Mouse (Mus musculus) limb, embryonic 15.5 days (tissue): ENCODE data around the gene Hspa1a. TPM values are rescaled to one million over a fixed set of nuclear protein-coding genes. Genes with fewer than 3 reads are reported as not detected.

ENCODE experiments used
- ATAC-seq: fragments of 200-750 bp; cut with Nextera tagmentation; 2 replicates; pipeline ENCODE4 v1.8.0; 2017; ENCODE audit warnings: low read depth, moderate TSS enrichment; ENCODE audit not compliant: insufficient number of reproducible peaks, low FRiP score, low TSS enrichment
- H3K27ac ChIP-seq: fragments of 300-500 bp; sonication (generic); 2 replicates; pipeline ENCODE4 v1.5.1; 2015; ENCODE audit warnings: moderate library complexity, mild to moderate bottlenecking, inconsistent platforms
- H3K27me3 ChIP-seq: fragments of 300-500 bp; sonication (generic); 2 replicates; pipeline ENCODE4 v1.6.1; 2015; ENCODE audit warnings: inconsistent platforms
- H3K36me3 ChIP-seq: fragments of 300-500 bp; sonication (generic); 2 replicates; pipeline ENCODE4 v1.6.1; 2015; ENCODE audit warnings: inconsistent platforms
- H3K4me1 ChIP-seq: fragments of 300-500 bp; sonication (generic); 2 replicates; pipeline ENCODE4 v1.6.1; 2015; ENCODE audit warnings: inconsistent platforms
- H3K4me2 ChIP-seq: fragments of 300-500 bp; sonication (generic); 2 replicates; pipeline ENCODE4 v1.6.1; 2015; ENCODE audit warnings: mild to moderate bottlenecking, inconsistent platforms
- H3K4me3 ChIP-seq: fragments of 300-500 bp; sonication (generic); 2 replicates; pipeline ENCODE4 v1.5.1; 2015; ENCODE audit warnings: mild to moderate bottlenecking, inconsistent platforms
- H3K9ac ChIP-seq: fragments of 300-500 bp; sonication (generic); 2 replicates; pipeline ENCODE4 v1.6.1; 2015; ENCODE audit warnings: inconsistent platforms
- H3K9me3 ChIP-seq: fragments of 300-500 bp; sonication (generic); 2 replicates; pipeline ENCODE4 v1.6.1; 2016; ENCODE audit warnings: inconsistent platforms
- WGBS: fragments of 180-500 bp; shearing (Covaris S2); methylation state at CpG from one replicate; pipeline ENCODE4 v1.1.7; 2015; 5-methylcytosine and 5-hydroxymethylcytosine counted together
- polyA plus RNA-seq: library from polyadenylated mRNA; unstranded; fragments of >200 nt; fragmentation: Nextera tagmentation; extraction: Ambion mirVana; gene quantifications from 2 replicates; pipeline ENCODE4 v1.2.1, GENCODE M21; 2015

Hspa1a gene
- polyA plus RNA-seq, 1 experiment from 2014 or later = 31.7 TPM

- H3K36me3 ChIP-seq = peaks cover 13% of the 10 kb centered on the region
- H3K9ac ChIP-seq = no peak overlapping the region
- H3K4me1 ChIP-seq = peaks cover 15% of the 10 kb centered on the region
- H3K9me3 ChIP-seq = no peaks in the 10 kb centered on the region
- no peaks in the 10 kb centered on the region for H3K27me3 ChIP-seq
- WGBS = 78% methylated on average over 6 of the region's 6 CpGs
- H3K4me3 ChIP-seq = no peak overlapping the region
- H3K4me2 ChIP-seq = no peak overlapping the region
- ATAC-seq = no peak
- no peak overlapping the region for H3K27ac ChIP-seq
These were observed 33.9 kb downstream of the Hspa1a start for GRCm38 (mm10) chr17:34937960-34938505.

GRCm38 (mm10) chr17:34934830-34935229 is 37.1 kb downstream of the Hspa1a start:
- Histone ChIP-seq H3K4me2 (no peak overlapping the region), H3K4me1 (peaks cover 16% of the 10 kb centered on the region), H3K4me3 (no peak overlapping the region), H3K27me3 (no peaks in the 10 kb centered on the region), H3K36me3 (peaks cover 16% of the 10 kb centered on the region), H3K9ac (no peak overlapping the region), H3K9me3 (no peaks in the 10 kb centered on the region), H3K27ac (no peak overlapping the region)
- 50% methylated on average over 8 of the region's 8 CpGs for WGBS
- no peak for ATAC-seq

- WGBS = 68% methylated on average over 24 of the region's 24 CpGs
- Histone ChIP-seq H3K27me3 (no peaks in the 10 kb centered on the region), H3K9ac (no peak overlapping the region), H3K4me1 (peaks cover 16% of the 10 kb centered on the region), H3K4me2 (no peak overlapping the region), H3K4me3 (no peak overlapping the region), H3K27ac (no peak overlapping the region), H3K9me3 (no peaks in the 10 kb centered on the region), H3K36me3 (peaks cover 16% of the 10 kb centered on the region)
- ATAC-seq = no peak
These were observed 37.9 kb downstream of the Hspa1a start for GRCm38 (mm10) chr17:34934031-34934430.

- H3K4me1 ChIP-seq = peaks cover 16% of the 10 kb centered on the region
- peaks cover 16% of the 10 kb centered on the region for H3K36me3 ChIP-seq
- no peak for ATAC-seq
- peak overlapping the region; percentile 54 for H3K4me3 ChIP-seq
- H3K27me3 ChIP-seq = no peaks in the 10 kb centered on the region
- 0 out of 2 replicates have a peak overlapping the region, but pooled peaks have one; percentile 60 for H3K9ac ChIP-seq
- 83% methylated on average over 8 of the region's 8 CpGs for WGBS
- H3K4me2 ChIP-seq = peak overlapping the region; percentile 92
- no peaks in the 10 kb centered on the region for H3K9me3 ChIP-seq
- no peak overlapping the region for H3K27ac ChIP-seq
These were observed 39.7 kb downstream of the Hspa1a start for GRCm38 (mm10) chr17:34932287-34932686.

GRCm38 (mm10) chr17:34931735-34932098 is 40.2 kb downstream of the Hspa1a start:
- Histone ChIP-seq H3K4me1 (peaks cover 16% of the 10 kb centered on the region), H3K27ac (no peak overlapping the region), H3K4me2 (peak overlapping the region; percentile 92), H3K9me3 (no peaks in the 10 kb centered on the region), H3K4me3 (peak overlapping the region; percentile 54), H3K27me3 (no peaks in the 10 kb centered on the region), H3K36me3 (peaks cover 16% of the 10 kb centered on the region), H3K9ac (peak overlapping the region; percentile 60)
- WGBS = 12% methylated on average over 14 of the region's 14 CpGs
- no peak for ATAC-seq

- ATAC-seq = peak; percentile 92
- H3K9ac ChIP-seq = peak within 1 kb of the TSS; percentile 60
- H3K9me3 ChIP-seq = no peaks in the 10 kb centered on the region
- peak within 1 kb of the TSS; percentile 92 for H3K4me2 ChIP-seq
- peak within 1 kb of the TSS; percentile 54 for H3K4me3 ChIP-seq
- H3K27me3 ChIP-seq = no peaks in the 10 kb centered on the region
- peaks cover 16% of the 10 kb centered on the region for H3K4me1 ChIP-seq
- H3K27ac ChIP-seq = no peak within 1 kb of the TSS; the same call in 1 of the 2 replicates
- under 1% methylated on average over 38 of the region's 38 CpGs for WGBS
- peaks cover 16% of the 10 kb centered on the region for H3K36me3 ChIP-seq
These were observed 40.8 kb downstream of the Hspa1a start, which contains the start of gene Neu1 for GRCm38 (mm10) chr17:34931061-34931734. Gene Neu1, plus strand, starts transcription at chr17:34931253.

- no peak overlapping the region for H3K27ac ChIP-seq
- H3K9ac ChIP-seq = no peak overlapping the region
- H3K9me3 ChIP-seq = no peaks in the 10 kb centered on the region
- no peak overlapping the region for H3K4me2 ChIP-seq
- H3K36me3 ChIP-seq = peaks cover 3% of the 10 kb centered on the region; the same call in 1 of the 2 replicates
- H3K27me3 ChIP-seq = no peaks in the 10 kb centered on the region
- WGBS = 67% methylated on average over 4 of the region's 4 CpGs
- H3K4me1 ChIP-seq = peaks cover 8% of the 10 kb centered on the region
- no peak overlapping the region for H3K4me3 ChIP-seq
- no peak for ATAC-seq
These were observed 43.1 kb downstream of the Hspa1a start for GRCm38 (mm10) chr17:34928841-34929240.

- H3K36me3 ChIP-seq = no peaks in the 10 kb centered on the region
- H3K9ac ChIP-seq = no peak overlapping the region
- 85% methylated on average over 18 of the region's 18 CpGs for WGBS
- H3K27ac ChIP-seq = no peak overlapping the region
- peaks cover 8% of the 10 kb centered on the region for H3K4me1 ChIP-seq
- H3K4me2 ChIP-seq = no peak overlapping the region
- H3K9me3 ChIP-seq = no peaks in the 10 kb centered on the region
- no peak for ATAC-seq
- no peak overlapping the region for H3K4me3 ChIP-seq
- no peaks in the 10 kb centered on the region for H3K27me3 ChIP-seq
These were observed 44.5 kb downstream of the Hspa1a start for GRCm38 (mm10) chr17:34927306-34928019.

GRCm38 (mm10) chr17:34924258-34924657 is 47.7 kb downstream of the Hspa1a start:
- no peak for ATAC-seq
- no peaks in the 10 kb centered on the region for H3K27me3 ChIP-seq
- H3K4me1 ChIP-seq = no peaks in the 10 kb centered on the region
- H3K9ac ChIP-seq = no peak overlapping the region
- no peak overlapping the region for H3K4me2 ChIP-seq
- WGBS = 67% methylated on average over 5 of the region's 5 CpGs
- no peak overlapping the region for H3K4me3 ChIP-seq
- no peaks in the 10 kb centered on the region for H3K36me3 ChIP-seq
- no peaks in the 10 kb centered on the region for H3K9me3 ChIP-seq
- H3K27ac ChIP-seq = no peak overlapping the region

GRCm38 (mm10) chr17:34922939-34923338 is 49.0 kb downstream of the Hspa1a start:
- Histone ChIP-seq H3K4me1 (no peaks in the 10 kb centered on the region), H3K27ac (no peak overlapping the region), H3K4me2 (no peak overlapping the region), H3K36me3 (no peaks in the 10 kb centered on the region), H3K9me3 (no peaks in the 10 kb centered on the region), H3K4me3 (no peak overlapping the region), H3K27me3 (no peaks in the 10 kb centered on the region), H3K9ac (no peak overlapping the region)
- ATAC-seq = no peak
- WGBS = 52% methylated on average over 6 of the region's 6 CpGs
